Mouse (Mus musculus) yolk sac, embryonic 10.5 days (tissue): ENCODE data around the gene Srp54a.
"Not testable (repeated sequence)": the region's sequence is repeated elsewhere in the genome, so short reads cannot be mapped to it uniquely, and the experiment has no call there.

Source experiments
- DNase-seq: peaks from one replicate; pipeline ENCODE4 v3.0.0-alpha.2; 2017; ENCODE audit warnings: low spot score

Srp54a gene

DNA sequence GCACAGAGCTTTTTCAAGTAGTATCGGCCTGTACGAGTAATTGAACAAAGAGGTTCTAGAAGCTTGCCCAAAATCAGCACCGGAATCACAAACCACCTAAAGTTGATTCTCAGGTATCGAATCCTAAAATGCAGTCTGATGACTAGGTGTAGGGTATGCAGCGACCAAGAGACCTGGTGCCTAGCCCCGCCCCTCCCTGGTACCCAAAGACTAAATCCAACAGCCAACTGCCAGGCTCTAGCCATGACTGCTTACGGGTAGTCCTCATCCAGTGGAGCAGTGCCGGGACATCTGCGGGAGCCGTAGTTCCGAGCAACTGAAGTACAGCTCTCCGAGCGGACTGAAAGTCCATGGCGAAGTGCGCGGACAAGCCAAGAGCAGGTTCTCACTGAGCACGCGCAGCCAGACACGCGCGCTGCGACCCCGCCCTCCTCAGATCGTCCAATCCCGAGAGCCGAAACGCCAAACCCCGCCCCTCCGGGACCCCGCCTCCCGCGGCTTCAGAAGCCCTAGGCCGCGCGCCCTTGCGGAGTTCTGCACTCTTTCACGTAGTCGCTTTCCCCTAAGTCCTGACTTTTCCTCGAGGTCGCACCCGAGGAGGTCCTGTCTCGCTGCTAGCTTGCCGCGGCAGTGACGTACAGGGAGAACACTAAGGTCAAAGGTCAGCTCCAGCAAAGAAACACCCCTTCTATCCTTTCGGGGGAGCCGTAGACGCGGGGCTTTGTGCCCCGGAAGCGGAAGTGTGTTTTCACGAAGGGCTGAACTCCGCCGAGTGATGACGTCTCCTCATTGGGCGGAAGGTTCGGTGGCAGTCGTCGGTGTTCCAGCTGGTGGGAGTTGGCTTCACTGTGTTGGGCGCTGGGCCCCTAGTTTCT, at the start of gene Srp54a, which contains the start of gene 2700097O09Rik:
Gene Srp54a (plus strand): TSS at position 537 of the 875 bp plus-strand sequence.
Gene 2700097O09Rik (minus strand): TSS at position 385 of the 875 bp plus-strand sequence.
- peak; percentile 96 for DNase-seq

DNA sequence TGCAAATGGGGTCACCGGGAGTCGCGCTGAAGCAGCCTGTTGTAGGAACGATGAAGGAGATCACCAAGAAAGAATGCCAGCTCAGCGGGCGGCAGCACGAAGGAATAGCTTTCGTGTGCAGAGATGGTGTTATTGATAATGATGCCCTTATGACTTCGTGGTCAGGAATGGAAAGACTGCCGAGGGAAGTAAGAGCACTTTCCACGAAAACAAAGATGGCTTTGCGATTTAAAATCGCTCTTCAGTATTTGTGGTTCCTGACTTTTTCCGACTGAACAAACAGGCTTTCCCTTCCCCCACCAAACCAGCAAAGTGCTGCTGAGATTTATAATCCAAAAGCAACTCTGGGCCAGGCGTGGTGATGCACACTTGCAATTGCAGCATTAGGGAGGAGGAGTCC, 39.1 kb upstream of the Srp54a start:
- no peak for DNase-seq

GRCm38 (mm10) chr12:55049731-55050353, 30.2 kb upstream of the Srp54a start:
- DNase-seq: no peak

DNA sequence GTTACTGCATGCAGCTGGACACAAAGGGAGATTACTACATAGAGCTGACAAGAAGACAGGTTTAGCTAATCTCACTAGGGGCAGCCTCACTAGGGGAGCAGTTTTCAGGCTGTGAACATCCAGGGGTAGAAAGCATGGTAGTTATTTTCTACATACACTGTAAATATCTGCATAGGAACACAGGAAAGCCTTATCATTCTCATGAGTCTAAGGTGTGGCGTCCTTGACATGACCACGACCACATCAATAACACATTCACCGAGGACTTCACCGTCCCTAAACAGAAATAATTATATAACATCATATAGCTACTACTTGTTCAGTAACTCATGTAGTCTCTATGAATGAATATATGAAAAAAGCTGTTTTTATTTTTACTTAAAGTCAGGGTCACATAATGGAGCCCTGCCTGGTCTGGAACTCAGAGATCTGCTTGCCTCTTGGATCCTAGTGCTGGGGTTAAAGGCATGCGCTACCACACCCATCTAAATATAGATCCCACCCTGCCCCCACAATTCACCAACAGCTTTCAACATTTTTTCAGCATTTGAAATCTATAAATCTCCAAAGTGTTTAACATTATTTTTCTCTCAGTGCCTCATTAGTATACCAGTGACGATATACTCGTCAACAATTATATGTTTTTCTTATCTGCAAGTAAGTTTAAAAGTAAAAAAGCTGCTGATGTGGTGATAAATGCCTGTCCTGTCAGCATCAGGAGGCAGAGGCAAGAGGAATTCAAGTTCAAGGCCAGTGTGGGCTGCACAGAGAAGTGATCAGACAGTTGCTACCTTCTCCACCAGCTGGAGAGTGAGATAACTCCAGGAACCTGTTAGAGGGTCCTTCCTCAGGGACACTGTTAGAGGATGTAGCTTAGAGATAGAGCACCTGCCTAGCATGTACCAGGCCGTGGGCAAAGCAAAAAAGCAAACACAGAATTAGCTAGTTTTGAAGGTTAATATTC, 28.6 kb upstream of the Srp54a start:
- DNase-seq: peak; percentile 23

GRCm38 (mm10) chr12:55053267-55053666, 26.8 kb upstream of the Srp54a start:
- no peak for DNase-seq

GRCm38 (mm10) chr12:55054551-55055241, 25.4 kb upstream of the Srp54a start:
- no peak for DNase-seq

- no peak for DNase-seq
Observed at GRCm38 (mm10) chr12:55056703-55057102, 23.4 kb upstream of the Srp54a start.

DNA sequence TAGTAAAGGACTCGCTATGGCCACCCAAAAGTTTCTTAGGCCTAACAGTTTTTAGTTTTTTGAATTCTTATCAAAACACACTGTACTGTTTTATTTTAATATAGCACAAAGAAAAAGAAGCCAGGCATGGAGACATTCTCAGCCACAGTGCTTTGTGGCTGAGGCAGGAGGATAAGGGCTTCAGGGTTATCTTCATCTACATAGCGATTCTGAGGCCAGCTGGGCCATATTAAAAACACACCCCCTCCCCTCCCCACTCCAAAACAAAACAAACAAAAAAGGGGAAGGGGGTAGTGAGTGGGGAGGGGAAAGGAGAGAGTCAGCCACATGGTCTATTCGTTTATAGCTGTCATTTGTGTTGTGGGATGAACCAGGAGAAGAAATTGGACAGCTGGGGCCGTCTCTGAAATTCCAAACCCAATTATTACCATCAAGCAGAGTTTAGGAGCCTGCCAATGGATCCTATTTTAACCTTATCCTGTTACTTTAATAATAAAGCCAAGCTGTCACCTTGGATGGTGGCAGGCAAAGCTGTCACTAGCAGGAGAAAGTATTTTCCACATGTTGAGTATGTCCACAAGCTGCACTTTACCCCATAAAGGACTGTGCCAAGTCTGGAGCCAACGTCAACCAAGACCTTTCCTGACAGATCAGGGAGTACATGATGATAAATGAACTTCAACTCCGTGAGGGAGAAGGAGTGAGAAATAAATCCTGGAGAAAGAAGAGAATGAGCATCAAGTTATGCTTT, 21.0 kb upstream of the Srp54a start:
- DNase-seq: no peak

GRCm38 (mm10) chr12:55059812-55060211, 20.2 kb upstream of the Srp54a start:
- no peak for DNase-seq

DNA sequence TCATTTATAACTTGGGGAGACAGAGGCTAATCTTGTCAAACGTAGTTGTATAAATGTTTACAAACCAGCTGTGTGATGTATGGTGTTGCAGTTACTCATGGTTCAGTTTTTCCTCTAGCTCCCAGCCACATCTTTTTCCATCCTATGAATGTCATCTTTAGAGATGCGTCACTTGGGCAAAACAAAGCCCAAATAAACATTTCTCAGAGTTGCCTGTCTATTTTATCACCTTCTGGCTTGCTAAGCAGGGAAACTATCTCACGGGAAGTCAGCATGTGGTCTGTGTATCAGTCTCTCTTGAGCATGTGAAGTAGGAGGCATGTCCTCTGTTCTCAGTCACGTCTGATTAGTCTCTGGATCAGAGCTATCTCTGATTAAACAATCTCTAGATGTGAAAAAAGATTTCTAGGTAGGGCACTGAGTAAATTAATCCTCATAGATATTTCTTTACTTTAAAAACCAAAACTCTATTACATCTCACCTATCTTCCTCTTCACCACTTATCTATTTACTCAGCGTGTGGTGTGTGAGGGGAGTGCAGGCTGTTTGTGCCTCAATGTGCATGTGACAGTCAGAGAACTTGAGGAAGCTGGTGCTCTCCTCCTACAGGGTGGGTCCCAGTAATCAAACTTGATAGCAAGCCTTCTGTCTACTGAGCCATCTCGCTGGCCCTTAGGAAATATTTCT, 19.7 kb upstream of the Srp54a start:
- DNase-seq: no peak

DNA sequence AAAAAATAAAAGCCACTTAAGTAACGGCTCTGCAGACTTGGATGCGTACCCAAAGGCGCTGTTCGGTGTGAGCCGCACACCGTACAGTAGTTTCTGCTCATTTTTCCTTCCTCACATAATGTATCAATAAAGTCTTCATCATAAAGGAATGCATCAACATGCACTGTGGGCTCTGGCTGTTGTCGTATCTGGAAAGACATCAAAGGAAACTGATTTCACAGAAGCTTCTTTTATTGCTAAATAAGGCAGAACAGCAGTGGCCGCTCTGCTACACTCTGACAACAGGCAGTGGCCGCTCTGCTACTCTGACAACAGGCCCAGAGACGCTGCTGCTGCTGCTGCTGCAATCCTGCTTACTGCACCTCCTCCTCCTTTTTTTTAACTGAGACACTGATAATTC, 19.1 kb upstream of the Srp54a start:
- DNase-seq: no peak

GRCm38 (mm10) chr12:55062141-55062540, 17.9 kb upstream of the Srp54a start:
- DNase-seq: peak; percentile 37

DNA sequence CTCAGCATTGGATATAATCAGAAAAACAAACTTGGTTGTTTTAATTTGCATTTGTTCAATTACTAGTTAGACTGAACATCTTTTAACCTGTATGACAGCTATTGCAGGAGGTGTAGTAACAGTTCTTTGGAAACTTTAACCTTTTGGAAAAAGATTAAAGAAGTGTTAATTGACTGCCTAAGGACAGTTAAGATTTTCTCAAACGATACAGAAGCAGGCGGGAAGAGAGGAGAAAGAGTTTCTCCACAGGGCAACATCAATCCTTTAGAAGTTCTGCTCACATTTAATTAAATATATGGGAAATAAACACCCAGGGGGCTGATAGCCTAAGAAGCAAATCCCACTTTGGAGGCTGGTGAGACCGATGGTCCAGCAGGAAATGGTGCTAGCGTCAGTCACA, 7.6 kb upstream of the Srp54a start:
- DNase-seq: no peak

GRCm38 (mm10) chr12:55073686-55074085, 6.4 kb upstream of the Srp54a start:
- DNase-seq: no peak

DNA sequence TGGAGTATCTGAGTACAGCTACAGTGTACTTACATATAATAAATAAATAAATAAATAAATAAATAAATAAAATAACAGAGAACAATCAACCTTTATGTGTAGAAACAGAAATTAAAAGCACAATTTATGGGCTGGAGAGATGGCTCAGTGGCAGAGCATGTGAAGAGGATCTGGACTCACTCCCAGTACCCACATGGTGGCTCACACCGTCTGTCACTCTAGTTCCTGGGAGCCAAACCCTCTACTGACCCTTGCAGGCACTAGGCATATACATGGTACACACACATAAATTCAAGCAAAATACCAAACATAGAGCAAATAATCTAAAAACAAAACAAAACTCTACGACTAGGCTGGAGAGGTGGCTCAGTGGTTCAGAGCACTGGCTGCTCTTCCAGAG, 4.8 kb upstream of the Srp54a start:
- DNase-seq: no peak

DNA sequence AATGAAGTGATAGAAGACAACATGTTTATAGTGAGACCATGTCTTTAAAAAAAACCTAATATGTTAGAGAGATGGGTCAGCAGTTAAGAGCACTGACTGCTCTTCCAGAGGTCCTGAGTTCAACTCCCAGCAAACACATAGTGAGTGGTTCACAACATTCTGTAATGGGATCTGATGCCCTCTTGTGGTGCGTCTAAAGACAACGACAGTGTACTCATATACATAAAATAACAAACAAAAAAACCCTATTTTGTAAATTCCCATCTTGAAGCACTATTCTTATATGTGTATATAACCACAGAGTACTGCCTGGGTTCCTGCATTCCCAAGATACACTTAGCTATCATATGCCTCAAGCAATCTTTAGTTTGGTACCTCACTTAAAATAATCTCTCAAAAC, 1.4 kb upstream of the Srp54a start:
- not testable (repeated sequence) for DNase-seq

- not testable (repeated sequence) for DNase-seq
Observed at GRCm38 (mm10) chr12:55080601-55080942, 510 bp downstream of the Srp54a start.

DNA sequence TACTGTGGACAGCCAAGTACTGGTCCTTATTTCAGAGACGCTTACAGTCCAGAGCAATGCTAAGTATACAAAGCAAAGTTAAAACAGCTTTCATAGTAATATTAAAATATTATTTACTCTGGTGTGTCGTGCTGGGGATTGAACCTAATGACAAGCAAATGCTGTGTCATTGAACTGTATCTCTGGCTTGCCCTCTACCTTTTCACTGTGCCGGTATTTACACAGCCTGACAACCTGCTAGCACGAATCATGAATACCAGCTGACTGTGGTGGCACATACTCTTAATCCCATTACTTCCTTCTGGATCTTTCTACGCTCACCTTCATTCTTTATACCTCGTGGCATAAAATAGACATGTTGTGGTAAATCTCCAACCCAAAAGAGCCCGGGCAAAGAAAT, 12.1 kb downstream of the Srp54a start:
- not testable (repeated sequence) for DNase-seq

DNA sequence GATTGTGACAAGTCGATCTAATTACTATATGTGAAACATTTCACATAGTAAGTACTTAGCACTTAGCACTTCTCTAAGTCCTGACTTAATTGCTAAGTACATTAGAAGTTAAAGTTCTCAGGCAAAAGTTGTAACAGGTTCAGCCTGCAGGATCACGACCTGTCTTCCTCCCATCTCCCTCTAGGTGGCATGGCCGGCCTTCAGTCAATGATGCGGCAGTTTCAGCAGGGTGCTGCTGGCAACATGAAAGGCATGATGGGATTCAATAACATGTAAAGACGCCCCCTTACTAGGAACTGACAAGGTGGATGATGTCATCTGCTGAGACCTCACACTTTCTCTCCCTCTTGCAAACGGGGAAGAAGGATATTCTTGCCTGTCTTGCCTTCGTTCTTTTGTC, 32.6 kb downstream of the Srp54a start:
- not testable (repeated sequence) for DNase-seq

- DNase-seq: not testable (repeated sequence)
Observed at GRCm38 (mm10) chr12:55124242-55124641, 44.2 kb downstream of the Srp54a start, which contains the start of gene Fam177a. TSS of gene Fam177a (plus strand) at chr12:55124469.
